In genomic region chr1:183845135-183845534, GRCm38 (mm10) we compare ENCODE assay signal across 13 mouse cellular contexts.
"Had no signal": no experiment of that assay in that cellular context is flagged by ENCODE, and none has a peak within 500 bp of the region (broad histone marks: within the 10 kb centered on the region; RNA-seq: fewer than 3 reads in every experiment).

No protein-coding gene starts in this region.

- H3K27ac ChIP-seq: left cerebral cortex, adult 2 months; limb, embryonic 10.5 days; lung, embryonic 15.5 days; macrophage; neural tube, embryonic 15.5 days; stomach, postnatal 0 days had no signal

- H3K4me3 ChIP-seq: left cerebral cortex, adult 2 months; limb, embryonic 10.5 days; lung, embryonic 15.5 days; myocyte; neural tube, embryonic 15.5 days had no signal

- H3K27me3 ChIP-seq: lung, embryonic 15.5 days; neural tube, embryonic 15.5 days had no signal

- H3K4me2 ChIP-seq: lung, embryonic 15.5 days; neural tube, embryonic 15.5 days had no signal

- H3K36me3 ChIP-seq: limb, embryonic 10.5 days; lung, embryonic 15.5 days; neural tube, embryonic 15.5 days had no signal

- ATAC-seq: intestine, embryonic 16.5 days had no signal

- H3K9ac ChIP-seq: lung, embryonic 15.5 days; neural tube, embryonic 15.5 days had no signal

- H3K9me3 ChIP-seq: limb, embryonic 10.5 days; lung, embryonic 15.5 days; neural tube, embryonic 15.5 days had no signal

- DNase-seq: kidney, adult 9 months; kidney, postnatal 10 days; lung, postnatal 14 days; midbrain, embryonic 14.5 days; thymus, postnatal 4 days had no signal

- H3K4me1 ChIP-seq: limb, embryonic 10.5 days; lung, embryonic 15.5 days; neural tube, embryonic 15.5 days had no signal
